Mouse (Mus musculus) thymus, postnatal 36 days (tissue): ENCODE data around the gene Fmr1nb.
"Not testable (repeated sequence)": the region's sequence is repeated elsewhere in the genome, so short reads cannot be mapped to it uniquely, and the experiment has no call there.

Experiments
- DNase-seq, 2 experiments: peaks; one replicate each; pipeline ENCODE4 v3.0.0; 2022; ENCODE audit warnings: mixed read lengths in 2 of 2

Gene Fmr1nb

GRCm38 (mm10) chrX:68761606-68762005 lies at the start of gene Fmr1nb:
TSS of gene Fmr1nb (plus strand) at chrX:68761839.
- no peak for DNase-seq

DNA sequence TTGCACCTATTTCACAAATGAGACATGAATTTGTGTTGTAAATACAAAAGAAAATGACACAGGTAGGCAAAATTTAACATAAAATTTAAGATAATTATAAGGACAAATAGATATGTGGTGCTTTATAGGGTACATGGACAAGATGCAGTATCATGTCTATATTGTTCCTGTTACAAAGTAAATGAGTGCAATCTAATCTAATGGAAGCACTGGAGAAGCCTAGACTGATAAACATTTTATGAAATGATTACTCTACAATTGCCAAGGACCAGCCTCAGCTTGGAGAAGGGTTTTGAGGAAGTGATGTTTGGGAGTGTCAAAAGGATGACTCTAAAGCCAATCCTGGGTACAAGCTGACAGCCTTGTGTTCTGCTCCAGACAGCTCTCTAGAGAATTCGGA lies 24.7 kb upstream of the Fmr1nb start:
- DNase-seq: no peak

GRCm38 (mm10) chrX:68740088-68740487 lies 21.6 kb upstream of the Fmr1nb start:
- DNase-seq: no peak

- not testable (repeated sequence) for DNase-seq
Observed at GRCm38 (mm10) chrX:68820449-68820848, 58.8 kb downstream of the Fmr1nb start.

GRCm38 (mm10) chrX:68821059-68821458 lies 59.4 kb downstream of the Fmr1nb start, which contains the start of gene Gm14698:
TSS of gene Gm14698 (plus strand) at chrX:68821093.
- DNase-seq: peak; percentile 1 to 3

DNA sequence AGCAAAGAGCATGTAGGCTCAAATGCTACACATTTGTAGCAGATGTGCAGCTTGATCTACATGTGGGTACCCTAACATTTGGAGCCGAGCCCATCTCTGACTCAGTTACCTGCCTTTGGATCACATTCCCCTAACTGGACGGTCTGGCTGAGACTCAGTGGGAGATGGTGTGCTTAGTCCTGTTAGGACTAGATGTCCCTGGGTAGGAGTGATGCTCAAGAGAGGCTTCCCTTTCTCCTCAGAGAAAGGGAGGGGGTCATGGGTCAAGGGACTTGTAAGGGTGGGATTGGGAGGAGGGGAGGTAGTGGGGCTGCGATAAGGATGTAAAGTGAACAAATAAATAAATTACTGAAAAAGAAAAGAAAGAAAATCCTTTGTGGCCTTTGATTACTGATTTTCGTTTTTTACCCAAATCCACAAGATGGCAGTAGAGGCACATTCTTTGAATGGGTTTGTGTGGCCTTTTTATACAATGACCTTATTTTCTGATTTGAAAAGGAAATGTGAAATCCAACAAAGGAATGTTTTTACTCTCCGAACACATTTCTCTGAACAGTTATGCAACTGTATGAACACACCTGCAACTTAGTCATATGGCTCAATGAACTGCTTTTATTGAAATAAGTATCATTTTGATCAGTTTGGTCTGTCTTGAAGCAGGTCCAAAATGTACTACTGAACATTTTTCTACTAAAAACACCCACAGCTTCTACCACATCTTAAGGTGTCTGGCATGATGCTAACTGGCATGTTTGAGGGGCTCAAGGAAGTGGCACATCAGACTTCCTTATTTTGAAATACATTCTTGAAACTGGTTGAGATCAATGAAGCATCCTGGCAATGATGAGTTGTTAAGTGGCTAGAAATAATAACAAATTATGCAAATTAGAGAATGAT lies 78.2 kb downstream of the Fmr1nb start:
- no peak for DNase-seq
